Mouse (Mus musculus): Measurements from ENCODE around the gene Gjc1.

Gjc1 gene

GRCm38 (mm10) chr11:102819021-102819782 is at the start of gene Gjc1:
TSS of gene Gjc1 (minus strand) at chr11:102819700.
- no peak; the same call in 1 of the 2 replicates for ATAC-seq (ENCODE audit: insufficient number of reproducible peaks, low FRiP score, low TSS enrichment)

GRCm38 (mm10) chr11:102864272-102864671 is 44.8 kb upstream of the Gjc1 start:
- no peak for ATAC-seq (ENCODE audit: insufficient number of reproducible peaks, low FRiP score, low TSS enrichment)

GRCm38 (mm10) chr11:102859933-102860332 is 40.4 kb upstream of the Gjc1 start:
- ATAC-seq (ENCODE audit: insufficient number of reproducible peaks, low FRiP score, low TSS enrichment): no peak

- ATAC-seq (ENCODE audit: insufficient number of reproducible peaks, low FRiP score, low TSS enrichment): no peak
Observed at GRCm38 (mm10) chr11:102858951-102859350, 39.5 kb upstream of the Gjc1 start.

- no peak for ATAC-seq (ENCODE audit: insufficient number of reproducible peaks, low FRiP score, low TSS enrichment)
Observed at GRCm38 (mm10) chr11:102855941-102856340, 36.4 kb upstream of the Gjc1 start.

- no peak for ATAC-seq (ENCODE audit: insufficient number of reproducible peaks, low FRiP score, low TSS enrichment)
Observed at GRCm38 (mm10) chr11:102853760-102854159, 34.3 kb upstream of the Gjc1 start.

GRCm38 (mm10) chr11:102851883-102852282 is 32.4 kb upstream of the Gjc1 start:
- ATAC-seq (ENCODE audit: insufficient number of reproducible peaks, low FRiP score, low TSS enrichment): no peak

- ATAC-seq (ENCODE audit: insufficient number of reproducible peaks, low FRiP score, low TSS enrichment): no peak
Observed at GRCm38 (mm10) chr11:102845926-102846325, 26.4 kb upstream of the Gjc1 start.

- no peak for ATAC-seq (ENCODE audit: insufficient number of reproducible peaks, low FRiP score, low TSS enrichment)
Observed at GRCm38 (mm10) chr11:102838616-102839150, 19.2 kb upstream of the Gjc1 start.

GRCm38 (mm10) chr11:102838126-102838525 is 18.6 kb upstream of the Gjc1 start:
- no peak for ATAC-seq (ENCODE audit: insufficient number of reproducible peaks, low FRiP score, low TSS enrichment)

GRCm38 (mm10) chr11:102837385-102837784 is 17.9 kb upstream of the Gjc1 start:
- no peak for ATAC-seq (ENCODE audit: insufficient number of reproducible peaks, low FRiP score, low TSS enrichment)

GRCm38 (mm10) chr11:102836146-102836545 is 16.6 kb upstream of the Gjc1 start:
- no peak for ATAC-seq (ENCODE audit: insufficient number of reproducible peaks, low FRiP score, low TSS enrichment)

GRCm38 (mm10) chr11:102835549-102835948 is 16.0 kb upstream of the Gjc1 start, which contains the start of gene Higd1b:
TSS of gene Higd1b (plus strand) at chr11:102835849.
- ATAC-seq (ENCODE audit: insufficient number of reproducible peaks, low FRiP score, low TSS enrichment): no peak

GRCm38 (mm10) chr11:102834219-102834618 is 14.7 kb upstream of the Gjc1 start:
- no peak for ATAC-seq (ENCODE audit: insufficient number of reproducible peaks, low FRiP score, low TSS enrichment)

- ATAC-seq (ENCODE audit: insufficient number of reproducible peaks, low FRiP score, low TSS enrichment): no peak
Observed at GRCm38 (mm10) chr11:102832700-102833297, 13.3 kb upstream of the Gjc1 start.

- ATAC-seq (ENCODE audit: insufficient number of reproducible peaks, low FRiP score, low TSS enrichment): no peak
Observed at GRCm38 (mm10) chr11:102830276-102830675, 10.8 kb upstream of the Gjc1 start.

GRCm38 (mm10) chr11:102827097-102827496 is 7.6 kb upstream of the Gjc1 start:
- ATAC-seq (ENCODE audit: insufficient number of reproducible peaks, low FRiP score, low TSS enrichment): no peak

- no peak for ATAC-seq (ENCODE audit: insufficient number of reproducible peaks, low FRiP score, low TSS enrichment)
Observed at GRCm38 (mm10) chr11:102826476-102826875, 7.0 kb upstream of the Gjc1 start.

GRCm38 (mm10) chr11:102821231-102821630 is 1.7 kb upstream of the Gjc1 start:
- ATAC-seq (ENCODE audit: insufficient number of reproducible peaks, low FRiP score, low TSS enrichment): no peak

GRCm38 (mm10) chr11:102820432-102820831 is 932 bp upstream of the Gjc1 start:
- ATAC-seq (ENCODE audit: insufficient number of reproducible peaks, low FRiP score, low TSS enrichment): no peak

- no peak for ATAC-seq (ENCODE audit: insufficient number of reproducible peaks, low FRiP score, low TSS enrichment)
Observed at GRCm38 (mm10) chr11:102819783-102820385, 384 bp upstream of the Gjc1 start.
